Mouse (Mus musculus) olfactory bulb, adult 2 months (tissue): Measurements from ENCODE around the gene Wipf1.

Experiments
- CTCF ChIP-seq: fragments of 200-500 bp; IDR thresholded peaks from 2 replicates; pipeline ENCODE4 v1.5.1; 2012; ENCODE audit warnings: low read depth, mild to moderate bottlenecking, low read length, moderate library complexity; ENCODE audit not compliant: insufficient read depth
- POLR2A ChIP-seq: fragments of 200-500 bp; IDR thresholded peaks from 2 replicates; pipeline ENCODE4 v1.6.1; 2012; ENCODE audit warnings: mild to moderate bottlenecking, low read depth, low read length, moderate library complexity; ENCODE audit not compliant: insufficient read depth

DNA sequence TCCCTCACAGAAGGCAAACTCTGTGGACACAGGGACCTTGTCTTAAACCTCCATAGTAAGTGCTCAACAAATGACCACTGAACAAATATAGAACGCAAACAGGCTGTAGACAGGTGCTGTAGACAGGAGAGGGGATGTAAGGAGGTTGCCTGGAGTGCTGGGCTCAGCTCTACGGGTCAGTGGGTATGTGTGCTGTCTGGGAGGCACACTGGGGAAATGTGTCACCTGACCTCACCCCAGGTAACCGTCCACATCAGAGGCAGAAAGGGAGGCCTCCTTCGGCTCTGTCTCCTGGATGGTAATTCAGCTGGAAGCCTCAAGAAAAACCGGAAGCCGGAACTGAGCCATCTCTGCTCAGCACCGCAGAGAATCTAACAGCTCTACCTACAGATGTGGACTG, 21.6 kb downstream of the Wipf1 start:
- no peak for TF ChIP-seq CTCF
- TF ChIP-seq POLR2A, result no peak
